Mouse (Mus musculus): Measurements from ENCODE around the gene Gpr88.
"Not testable (repeated sequence)": the region's sequence is repeated elsewhere in the genome, so short reads cannot be mapped to it uniquely, and the experiment has no call there.

Gpr88 gene

DNA sequence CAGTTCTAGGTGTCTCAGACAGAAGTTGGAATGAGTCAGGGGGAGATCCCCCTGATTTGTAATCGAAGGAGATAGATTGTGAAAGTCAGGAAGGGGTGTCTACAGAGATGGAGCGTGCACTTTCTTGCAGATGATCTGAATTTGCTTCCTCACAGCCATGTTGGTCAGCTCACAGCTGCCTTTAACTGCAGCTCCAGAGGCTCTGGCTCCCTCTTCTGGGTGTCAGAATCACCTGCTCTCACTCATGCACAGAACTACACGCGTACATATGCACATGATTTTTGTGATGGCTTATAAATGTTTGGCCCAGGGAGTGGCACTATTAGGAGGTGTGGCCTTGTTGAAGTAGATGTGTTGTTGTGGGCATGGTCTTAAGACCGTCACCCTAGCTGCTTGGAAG is 15.8 kb downstream of the Gpr88 start:
- no peak for DNase-seq

DNA sequence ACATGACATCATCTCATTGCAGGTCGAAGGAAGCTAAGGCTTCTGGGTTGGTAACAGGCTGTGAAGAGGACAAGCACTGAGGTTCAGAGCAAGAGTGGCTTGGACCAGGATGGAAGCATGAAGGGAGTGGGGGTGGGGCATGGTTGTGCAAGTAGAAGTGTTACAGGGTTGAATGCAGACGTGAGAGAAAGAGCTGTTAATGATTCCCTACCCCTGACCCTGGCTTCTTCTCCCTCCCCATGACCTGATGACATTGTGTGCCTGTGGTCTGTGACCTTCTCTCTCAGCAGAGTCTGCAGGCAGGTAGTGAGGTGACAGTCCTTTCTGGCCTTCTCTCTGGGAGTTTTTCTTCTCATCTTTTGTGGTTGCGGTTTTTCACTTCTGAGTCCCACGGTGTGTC is 16.4 kb downstream of the Gpr88 start:
- DNase-seq: no peak

GRCm38 (mm10) chr3:116233515-116233914 is 19.8 kb downstream of the Gpr88 start:
- DNase-seq: no peak

DNA sequence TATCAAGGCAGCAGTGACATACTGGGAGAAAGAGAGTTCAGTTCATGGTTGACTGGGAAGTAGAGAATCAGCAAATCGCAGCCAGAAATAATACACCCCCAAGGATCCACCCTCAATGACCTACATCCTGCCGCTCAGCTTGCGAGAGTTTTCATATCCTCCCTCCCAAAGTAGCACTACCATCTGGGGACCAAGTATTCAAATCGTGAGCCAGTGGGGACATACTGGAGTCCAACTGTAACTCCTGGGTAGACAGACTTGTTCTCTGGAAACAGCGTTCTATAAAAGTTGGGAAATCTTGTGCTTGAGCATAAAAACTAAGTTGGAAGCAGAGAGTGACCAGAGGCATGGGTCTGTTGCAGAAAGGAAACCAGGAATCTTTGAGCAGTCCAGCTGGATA is 20.5 kb downstream of the Gpr88 start:
- no peak for DNase-seq

DNA sequence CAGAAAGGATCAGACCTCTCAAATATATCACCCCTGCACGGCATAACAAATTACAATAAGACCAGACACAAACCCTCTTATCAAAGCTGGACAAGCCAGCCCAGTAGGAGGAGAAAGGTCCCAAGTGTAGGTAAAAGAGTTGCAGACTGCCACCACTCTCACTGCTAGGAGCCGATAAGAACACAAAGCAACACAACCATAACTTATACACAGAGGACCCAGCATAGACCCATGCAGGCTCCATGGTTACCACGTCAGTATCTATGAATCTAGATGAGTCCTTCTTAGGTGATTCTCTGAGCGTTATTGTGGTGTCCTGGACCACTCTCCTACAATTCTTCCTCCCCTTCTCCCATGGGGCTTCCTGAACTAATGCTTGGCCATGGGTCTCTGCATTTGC is 24.0 kb downstream of the Gpr88 start:
- no peak for DNase-seq

DNA sequence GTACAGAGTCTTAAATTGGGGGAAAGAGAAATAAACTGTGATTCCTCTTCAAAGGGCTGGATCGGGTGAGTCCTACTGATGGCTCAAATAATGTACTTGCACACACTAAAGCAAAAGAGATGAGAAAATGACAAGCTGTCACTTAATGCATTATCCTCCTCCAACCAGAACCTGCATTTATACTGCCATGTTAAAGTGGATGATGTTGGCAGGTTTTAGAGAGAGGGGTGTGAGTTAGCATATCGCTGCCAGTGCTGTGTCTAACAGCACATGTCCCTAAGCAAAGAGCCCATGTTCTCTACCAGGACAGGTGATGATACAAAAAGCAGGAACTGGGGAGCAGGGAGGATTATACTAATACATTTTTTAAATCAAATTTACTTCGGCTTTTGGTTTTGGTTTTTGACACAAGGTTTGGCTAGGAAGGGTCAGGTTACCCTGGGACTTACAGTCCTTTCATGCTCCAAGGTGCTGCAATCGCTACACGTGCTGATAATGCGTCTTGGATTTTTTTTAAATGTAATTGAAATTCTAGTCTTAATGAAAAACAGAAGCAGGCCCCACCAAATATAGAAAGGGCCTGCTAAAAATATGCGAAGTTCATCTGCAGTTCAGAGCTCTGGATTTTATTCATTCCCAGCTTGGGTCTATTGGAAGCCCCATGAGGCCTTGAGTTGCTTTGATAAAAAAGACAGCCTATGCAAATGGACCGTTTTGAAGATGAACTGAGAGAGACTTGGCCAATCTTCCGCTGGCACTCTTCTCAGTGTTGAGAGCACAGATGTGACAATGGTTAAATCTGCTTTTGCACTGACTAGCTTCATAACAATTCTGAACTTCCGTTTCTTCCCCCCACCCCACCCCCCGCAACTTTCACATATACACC is 24.7 kb downstream of the Gpr88 start:
- DNase-seq: no peak

GRCm38 (mm10) chr3:116227383-116227782 is 25.9 kb downstream of the Gpr88 start:
- DNase-seq: no peak

- no peak for DNase-seq
These were observed 26.4 kb downstream of the Gpr88 start for GRCm38 (mm10) chr3:116226915-116227314.

GRCm38 (mm10) chr3:116222511-116223243 is 30.6 kb downstream of the Gpr88 start:
- no peak for DNase-seq

GRCm38 (mm10) chr3:116221686-116222010 is 31.7 kb downstream of the Gpr88 start:
- no peak for DNase-seq

DNA sequence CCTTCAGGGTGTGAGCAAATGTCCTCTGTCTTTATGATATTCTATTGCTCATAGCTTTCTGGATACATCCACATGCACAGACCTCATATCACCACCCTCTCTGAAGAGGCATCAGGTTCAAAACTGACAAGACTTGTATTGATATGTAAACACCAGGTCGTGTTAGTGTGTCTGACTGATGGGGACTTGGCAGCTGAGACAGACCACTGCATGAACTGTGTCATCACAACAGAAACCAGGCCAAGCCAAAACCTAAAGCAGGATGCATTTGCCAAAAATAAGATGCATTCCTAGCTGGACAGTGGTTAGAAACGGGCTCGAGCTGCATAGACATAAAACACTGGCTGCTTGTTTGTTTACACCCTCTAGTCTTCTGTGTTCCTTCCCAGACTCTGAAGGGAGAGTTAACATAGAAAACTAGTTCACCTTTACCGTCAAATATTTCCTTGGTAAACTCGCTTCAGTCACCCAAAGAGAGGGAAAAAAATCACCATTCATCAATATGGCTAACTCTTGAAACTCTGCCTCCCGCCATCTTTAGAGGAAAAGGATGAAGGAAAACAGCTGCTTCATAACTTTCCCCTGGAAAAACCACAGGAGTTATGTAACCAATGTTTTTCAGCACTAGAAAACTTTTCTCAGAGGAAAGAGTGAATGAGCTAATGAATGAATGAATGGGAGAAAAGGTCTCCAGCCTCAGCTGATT is 32.2 kb downstream of the Gpr88 start:
- DNase-seq: no peak

- not testable (repeated sequence) for DNase-seq
These were observed 35.9 kb downstream of the Gpr88 start for GRCm38 (mm10) chr3:116217398-116217797.

- DNase-seq: no peak
These were observed 37.0 kb downstream of the Gpr88 start for GRCm38 (mm10) chr3:116216261-116216660.

GRCm38 (mm10) chr3:116211639-116212038 is 41.7 kb downstream of the Gpr88 start:
- no peak for DNase-seq

DNA sequence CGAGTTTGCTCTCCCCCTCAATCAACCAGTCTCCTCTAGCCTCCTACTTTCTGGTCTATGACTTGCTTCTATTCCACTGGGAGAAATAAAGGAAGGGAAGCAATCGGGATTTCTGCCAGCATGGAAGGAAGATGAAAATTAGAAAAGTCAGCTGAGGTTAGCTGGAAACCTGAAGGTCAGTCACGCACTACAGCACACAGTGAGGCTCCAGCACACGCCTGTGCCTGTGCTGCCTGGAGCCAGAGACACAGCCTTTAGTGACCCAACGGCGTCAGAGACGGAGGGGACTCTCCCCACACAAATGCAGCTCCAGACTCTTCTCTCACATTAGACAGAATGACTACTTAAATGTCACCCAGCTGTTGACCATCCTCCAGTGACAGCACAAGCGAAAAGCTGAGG is 42.6 kb downstream of the Gpr88 start:
- no peak for DNase-seq

DNA sequence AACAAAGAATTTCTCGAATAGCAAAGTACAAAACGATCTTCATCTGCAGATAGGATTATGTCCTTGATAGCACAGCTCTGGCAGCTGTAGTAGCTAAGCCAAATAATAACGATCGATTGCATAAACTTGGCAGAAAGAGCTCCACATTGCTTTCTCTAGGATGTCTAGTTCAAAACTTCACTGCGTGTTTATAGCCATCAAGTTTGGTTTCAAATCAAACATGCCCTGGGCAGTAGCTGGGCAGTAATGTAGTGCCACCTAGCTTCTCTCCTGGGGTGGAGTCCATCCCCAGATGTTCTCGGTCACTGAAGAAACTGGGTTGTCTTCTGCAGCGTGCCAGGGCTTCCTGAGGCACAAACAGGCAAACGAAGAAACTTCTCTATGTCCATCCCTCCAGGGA is 44.1 kb downstream of the Gpr88 start:
- no peak for DNase-seq

- DNase-seq: no peak
These were observed 46.9 kb downstream of the Gpr88 start for GRCm38 (mm10) chr3:116206306-116206834.

DNA sequence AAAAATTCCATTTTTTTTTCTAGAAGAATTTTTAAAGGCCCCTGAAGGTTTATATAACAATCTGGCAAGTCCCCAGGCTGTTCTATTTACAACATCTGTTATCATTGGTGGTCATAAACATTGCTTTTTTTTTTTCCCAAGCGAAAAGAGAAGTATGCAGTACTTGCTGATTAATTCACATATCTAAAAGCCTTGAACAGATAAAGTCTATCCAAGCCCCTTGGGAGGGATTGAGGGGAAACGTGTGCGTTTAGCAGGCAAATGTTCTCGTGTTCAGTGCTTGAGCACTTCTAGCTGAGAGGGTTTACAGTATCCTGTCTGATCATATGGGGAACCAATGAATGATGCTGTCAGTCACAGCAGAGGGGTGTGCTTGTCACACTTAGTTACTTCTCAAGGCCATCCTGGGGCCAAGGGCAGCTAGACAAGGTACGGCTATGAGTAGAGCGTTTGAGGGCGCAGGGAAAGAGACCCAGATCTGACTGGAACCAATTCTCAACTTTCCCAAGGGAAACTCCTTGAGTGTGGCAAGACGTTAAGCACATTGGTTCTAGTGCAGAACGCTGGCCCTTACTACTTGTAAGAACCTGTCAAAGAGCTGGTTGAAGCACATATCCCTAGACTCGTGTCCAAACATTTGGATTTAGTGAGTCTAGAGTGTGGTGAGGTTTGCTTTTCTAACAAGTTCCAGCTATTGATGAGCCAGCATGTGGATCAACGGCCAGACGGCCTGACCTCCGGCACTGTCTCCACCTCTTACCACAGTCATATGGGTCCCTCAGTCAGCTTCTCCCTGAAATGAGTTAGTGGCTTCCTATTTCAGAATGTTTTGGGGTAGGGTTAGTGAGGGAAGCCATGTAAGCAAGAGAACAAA is 47.7 kb downstream of the Gpr88 start:
- no peak for DNase-seq

GRCm38 (mm10) chr3:116204643-116205042 is 48.7 kb downstream of the Gpr88 start:
- no peak for DNase-seq

DNA sequence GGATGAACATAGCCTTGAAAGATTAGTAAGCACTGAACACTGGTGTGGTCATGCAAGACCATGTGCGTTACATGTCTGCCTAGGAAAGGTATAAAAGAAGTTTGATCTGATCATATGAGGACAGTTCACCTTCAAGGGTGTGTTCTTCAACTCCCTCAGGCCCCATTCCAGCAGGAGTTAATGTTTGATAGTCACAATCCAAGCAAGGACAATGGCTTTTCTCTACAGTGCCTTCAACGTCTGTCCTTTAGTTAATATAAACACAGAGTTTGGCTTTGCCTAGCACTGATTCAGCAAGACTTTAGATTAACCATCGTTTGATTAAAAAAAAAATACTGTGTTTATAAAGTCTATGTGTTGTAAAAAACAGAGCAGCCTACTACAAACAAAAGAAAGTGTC is 49.4 kb downstream of the Gpr88 start:
- no peak for DNase-seq

DNA sequence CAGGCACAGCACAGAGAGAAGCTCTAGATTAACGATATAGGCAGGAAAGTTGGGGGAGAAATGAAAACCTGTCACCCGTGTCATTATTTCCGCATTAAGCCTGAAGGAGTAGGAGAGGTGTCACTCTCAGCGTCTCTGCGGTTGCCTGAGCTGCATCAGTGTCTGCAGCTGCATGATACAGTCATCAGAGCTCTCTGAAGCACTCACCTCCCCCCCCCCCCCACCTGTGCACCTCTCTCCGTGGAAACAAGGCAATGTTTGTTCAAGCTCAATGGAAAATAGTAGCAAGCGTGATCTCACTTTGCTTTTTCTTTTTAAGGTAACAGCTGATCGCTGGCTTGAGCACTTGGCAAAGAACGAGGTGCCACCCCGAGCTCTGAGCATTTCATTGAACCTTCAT is 53.2 kb downstream of the Gpr88 start:
- DNase-seq: no peak
